Mouse (Mus musculus): ENCODE measurements at regions not wholly inside any gene's neighbourhood (a gene's known extent, or its start where the extent isn't known, plus 50 kb on each side); places are given as distances from the start of the nearest gene placed in this dataset.

DNA sequence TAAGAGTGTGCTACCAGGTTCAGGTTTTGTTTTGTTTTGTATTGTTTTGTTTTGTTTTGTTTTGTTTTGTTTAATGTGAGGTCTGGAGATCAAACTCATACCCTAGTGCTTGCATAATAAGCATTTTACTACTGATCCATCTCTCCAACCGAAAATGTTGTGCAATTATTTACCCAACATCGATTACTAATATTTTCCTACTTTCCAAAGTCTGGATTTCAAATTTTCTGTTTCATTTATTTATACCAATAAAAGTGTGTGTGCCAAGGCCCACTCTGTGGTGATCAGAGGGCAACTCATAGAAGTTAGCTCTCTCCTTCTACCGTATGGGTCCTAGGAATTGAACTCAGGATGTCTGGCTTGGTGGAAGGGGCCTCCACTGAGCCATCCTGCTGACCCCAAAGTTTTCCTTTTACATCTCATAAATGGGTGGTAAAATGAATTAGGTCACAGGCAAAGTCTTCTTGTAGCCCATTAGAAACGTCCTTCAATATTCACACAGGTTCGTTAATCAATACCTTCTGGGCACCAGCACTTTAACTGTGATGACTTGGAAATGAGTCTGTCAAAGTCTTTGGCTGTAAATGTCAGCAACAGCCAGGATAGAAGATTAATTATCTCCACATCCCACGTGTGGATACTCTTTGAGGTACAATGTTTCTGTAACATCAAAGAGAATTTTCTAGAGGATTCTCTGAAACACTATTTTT lies 158.9 kb upstream of the Mgat5 start:
- no peak for TF ChIP-seq ZC3H11A (IDR thresholded peaks at IDR 0.05; ENCODE audit: borderline replicate concordance, low read depth, low read length)
- TF ChIP-seq HCFC1 (IDR thresholded peaks at IDR 0.05; ENCODE audit: borderline replicate concordance, insufficient read depth, low read length): no peak
- no peak for TF ChIP-seq CHD2 (IDR thresholded peaks at IDR 0.05; ENCODE audit: low read depth, low read length)

Measured in ES-E14 (cell line).